Mouse (Mus musculus) bone marrow, adult 2 months (tissue): Measurements from ENCODE around the gene Psat1. TPM values are rescaled to one million over a fixed set of nuclear protein-coding genes. Genes with fewer than 3 reads are reported as not detected.

ENCODE experiments used
- H3K27ac ChIP-seq: fragments of 200-500 bp; 2 replicates; pipeline ENCODE4 v1.5.1; 2012; ENCODE audit warnings: low read depth, mild to moderate bottlenecking, control low read depth, inconsistent platforms, low read length; ENCODE audit not compliant: control insufficient read depth, poor library complexity, insufficient read depth
- H3K4me1 ChIP-seq: fragments of 200-500 bp; 2 replicates; pipeline ENCODE4 v1.6.1; 2011; ENCODE audit warnings: low read length; ENCODE audit not compliant: control insufficient read depth, insufficient read depth
- H3K4me3 ChIP-seq: fragments of 200-500 bp; replicated peaks from 2 replicates; pipeline ENCODE3; 2011; ENCODE audit warnings: mild to moderate bottlenecking, low read depth, low read length, control low read depth; ENCODE audit not compliant: control insufficient read depth
- CTCF ChIP-seq: fragments of 200-500 bp; IDR thresholded peaks from 2 replicates; pipeline ENCODE4 v1.5.1; 2011; ENCODE audit warnings: low read length, control low read depth; ENCODE audit not compliant: control insufficient read depth, insufficient read depth
- POLR2A ChIP-seq: fragments of 200-500 bp; IDR thresholded peaks from 2 replicates; pipeline ENCODE4 v1.6.1; 2011; ENCODE audit warnings: low read depth, mild to moderate bottlenecking, control low read depth, low read length, borderline replicate concordance; ENCODE audit not compliant: control insufficient read depth
- WGBS: fragments of 180-500 bp; shearing (Covaris S2); methylation state at CpG from one replicate; pipeline ENCODE4 v1.1.7; 2018; 5-methylcytosine and 5-hydroxymethylcytosine counted together
- polyA plus RNA-seq: library from polyadenylated mRNA; stranded (reverse); fragments of >200 nt; gene quantifications from 2 replicates; pipeline ENCODE4 v1.2.4, GENCODE M21; 2011; ENCODE audit warnings: low replicate concordance; ENCODE audit not compliant: missing spikeins, insufficient read depth, insufficient read length

Psat1 gene
- polyA plus RNA-seq, 1 experiment: 55.1 TPM

- Histone ChIP-seq H3K4me3 (no peak overlapping the region), H3K27ac (no peak overlapping the region), H3K4me1 (no peaks in the 10 kb centered on the region)
- TF ChIP-seq POLR2A (no peak), CTCF (no peak)
- 90% methylated on average over 7 of the region's 7 CpGs for WGBS
Observed at GRCm38 (mm10) chr19:15918111-15918510, 29.0 kb downstream of the Psat1 start.

DNA sequence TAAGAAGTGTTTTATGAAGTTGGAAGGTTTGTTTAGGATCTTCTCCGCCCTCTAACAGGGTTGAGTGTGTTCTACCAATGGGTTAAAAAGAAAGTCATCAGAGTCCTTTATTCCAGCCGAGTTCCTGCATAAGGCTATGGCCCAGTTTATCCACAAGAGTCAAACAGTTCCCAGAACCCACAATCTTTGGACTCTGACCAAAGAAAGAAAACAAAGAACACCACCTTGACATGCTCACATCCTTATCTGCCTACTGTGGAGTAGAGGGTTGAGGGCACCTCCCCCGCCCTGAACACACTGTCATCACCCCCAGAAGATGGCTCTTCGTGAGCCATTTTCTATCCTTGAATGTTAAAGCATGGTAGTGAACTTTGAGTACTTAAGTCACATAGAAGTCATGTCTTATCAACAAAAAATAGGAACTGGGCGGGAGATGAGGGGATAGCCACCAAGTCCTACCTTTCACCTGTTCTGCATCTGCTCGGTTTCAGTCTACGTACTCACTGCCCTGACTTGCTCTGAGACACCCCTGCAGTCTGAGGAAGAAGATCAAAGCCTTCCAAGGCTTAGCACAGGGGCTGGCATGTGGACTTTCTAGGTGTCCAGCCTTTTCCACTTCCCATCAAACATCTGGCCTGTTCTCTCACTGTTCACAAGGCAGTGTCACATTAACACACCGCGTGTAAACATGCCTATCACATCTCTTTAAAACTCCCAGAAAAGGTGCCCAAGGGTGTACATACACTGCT is 33.7 kb downstream of the Psat1 start:
- WGBS: 83% methylated on average over 9 of the region's 9 CpGs
- no peaks in the 10 kb centered on the region for H3K4me1 ChIP-seq
- no peak for TF ChIP-seq POLR2A
- no peak for TF ChIP-seq CTCF
- H3K4me3 ChIP-seq: no peak overlapping the region
- H3K27ac ChIP-seq: no peak overlapping the region

GRCm38 (mm10) chr19:15911441-15911840 is 35.7 kb downstream of the Psat1 start:
- 75% methylated on average over 5 of the region's 5 CpGs for whole genome bisulfite sequencing
- Histone ChIP-seq H3K27ac (no peak overlapping the region), H3K4me1 (no peaks in the 10 kb centered on the region), H3K4me3 (no peak overlapping the region)
- TF ChIP-seq CTCF: no peak
- no peak for TF ChIP-seq POLR2A

GRCm38 (mm10) chr19:15910987-15911386 is 36.1 kb downstream of the Psat1 start:
- Histone ChIP-seq H3K27ac (no peak overlapping the region), H3K4me3 (no peak overlapping the region), H3K4me1 (no peaks in the 10 kb centered on the region)
- no peak for TF ChIP-seq POLR2A
- WGBS: 65% methylated on average over 3 of the region's 3 CpGs

GRCm38 (mm10) chr19:15910488-15910887 is 36.6 kb downstream of the Psat1 start:
- 78% methylated on average over 1 of the region's 1 CpGs for WGBS
- TF ChIP-seq CTCF (no peak), POLR2A (no peak)
- H3K27ac ChIP-seq: no peak overlapping the region

GRCm38 (mm10) chr19:15908016-15908415 is 39.1 kb downstream of the Psat1 start:
- no peak for TF ChIP-seq POLR2A
- no peak for TF ChIP-seq CTCF
- WGBS: 93% methylated on average over 5 of the region's 5 CpGs
- Histone ChIP-seq H3K4me3 (no peak overlapping the region), H3K4me1 (no peaks in the 10 kb centered on the region; the same call in none of the 2 replicates), H3K27ac (no peak overlapping the region)

More at GRCm38 (mm10) chr19:15910488-15910887, 36.6 kb downstream of the Psat1 start:
- Histone ChIP-seq H3K4me1 (no peaks in the 10 kb centered on the region), H3K4me3 (no peak overlapping the region)

DNA sequence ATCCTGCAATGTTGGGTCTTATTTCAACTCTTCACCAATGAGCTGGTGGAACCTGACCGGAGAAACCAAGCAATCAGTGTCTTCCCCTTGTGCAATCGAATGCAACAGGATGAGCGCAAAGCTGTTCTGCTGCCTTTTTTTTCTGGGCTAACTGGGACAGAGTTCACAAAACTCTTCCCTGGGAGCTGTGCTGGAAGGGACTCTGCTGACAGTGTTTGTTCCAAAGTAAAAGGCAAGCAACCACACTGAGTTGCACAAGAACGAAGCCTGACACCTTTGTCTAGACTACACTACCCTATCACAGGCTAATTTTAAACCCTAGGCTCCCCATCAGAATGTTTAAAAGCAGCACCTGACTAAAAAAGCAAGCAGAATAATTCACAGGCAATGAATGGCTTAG is 42.4 kb downstream of the Psat1 start:
- Histone ChIP-seq H3K4me3 (no peak overlapping the region), H3K4me1 (no peaks in the 10 kb centered on the region; the same call in none of the 2 replicates), H3K27ac (no peak overlapping the region)
- no peak for TF ChIP-seq POLR2A
- no peak for TF ChIP-seq CTCF
- WGBS: 59% methylated on average over 4 of the region's 4 CpGs

- WGBS: 44% methylated on average over 20 of the region's 20 CpGs
- no peak for TF ChIP-seq POLR2A
- TF ChIP-seq CTCF: no peak
- no peaks in the 10 kb centered on the region; the same call in none of the 2 replicates for H3K4me1 ChIP-seq
- peak overlapping the region; percentile 26 for H3K27ac ChIP-seq
- H3K4me3 ChIP-seq: no peak overlapping the region
Observed at GRCm38 (mm10) chr19:15903508-15904480, 43.3 kb downstream of the Psat1 start.
